Mouse (Mus musculus) heart, embryonic 11.5 days (tissue): ENCODE results near the gene Dcun1d2. TPM values are rescaled to one million over a fixed set of nuclear protein-coding genes. Genes with fewer than 3 reads are reported as not detected.

ENCODE experiments used
- ATAC-seq: fragments of 200-750 bp; cut with Nextera tagmentation; replicated peaks from 2 replicates; pipeline ENCODE4 v1.8.0; 2017; ENCODE audit warnings: moderate library complexity; ENCODE audit not compliant: insufficient number of reproducible peaks, low FRiP score, low TSS enrichment
- H3K27ac ChIP-seq: fragments of 300-500 bp; sonication (generic); 2 replicates; pipeline ENCODE4 v1.5.1; 2014; ENCODE audit warnings: mild to moderate bottlenecking, low read depth, low read length
- H3K27me3 ChIP-seq: fragments of 300-500 bp; sonication (generic); 2 replicates; pipeline ENCODE4 v1.6.1; 2014; ENCODE audit warnings: mild to moderate bottlenecking, low read length, mixed read lengths; ENCODE audit not compliant: control insufficient read depth, insufficient read depth
- H3K36me3 ChIP-seq: fragments of 300-500 bp; sonication (generic); 2 replicates; pipeline ENCODE4 v1.6.1; 2014; ENCODE audit warnings: mild to moderate bottlenecking, low read length, moderate library complexity, mixed read lengths; ENCODE audit not compliant: control insufficient read depth, insufficient read depth
- H3K4me1 ChIP-seq: fragments of 300-500 bp; sonication (generic); 2 replicates; pipeline ENCODE4 v1.6.1; 2014; ENCODE audit warnings: low read length; ENCODE audit not compliant: control insufficient read depth, insufficient read depth
- H3K4me2 ChIP-seq: fragments of 300-500 bp; sonication (generic); 2 replicates; pipeline ENCODE4 v1.6.1; 2014; ENCODE audit warnings: mild to moderate bottlenecking, moderate library complexity
- H3K4me3 ChIP-seq: fragments of 300-500 bp; sonication (generic); 2 replicates; pipeline ENCODE4 v1.5.1; 2014; ENCODE audit warnings: low read depth, low read length
- H3K9ac ChIP-seq: fragments of 300-500 bp; sonication (generic); 2 replicates; pipeline ENCODE4 v1.6.1; 2014; ENCODE audit warnings: mild to moderate bottlenecking, low read depth, low read length, moderate library complexity
- H3K9me3 ChIP-seq: fragments of 300-500 bp; sonication (generic); replicated peaks from 2 replicates; pipeline ENCODE4 v1.6.1; 2016; ENCODE audit warnings: low read length; ENCODE audit not compliant: control insufficient read depth
- WGBS: fragments of 180-500 bp; shearing (Covaris S2); extraction: QIAGEN DNeasy Blood & Tissue Kit; methylation state at CpG from one replicate; pipeline ENCODE4 v1.1.7; 2014; ENCODE audit not compliant: insufficient replicate concordance; 5-methylcytosine and 5-hydroxymethylcytosine counted together
- polyA plus RNA-seq: library from polyadenylated mRNA; unstranded; fragments of >200 nt; fragmentation: Nextera tagmentation; extraction: Ambion mirVana; gene quantifications from 2 replicates; pipeline ENCODE4 v1.2.1, GENCODE M21; 2014

Dcun1d2 gene
- polyA plus RNA-seq, 1 experiment from 2014 or later = 27.0 TPM

DNA sequence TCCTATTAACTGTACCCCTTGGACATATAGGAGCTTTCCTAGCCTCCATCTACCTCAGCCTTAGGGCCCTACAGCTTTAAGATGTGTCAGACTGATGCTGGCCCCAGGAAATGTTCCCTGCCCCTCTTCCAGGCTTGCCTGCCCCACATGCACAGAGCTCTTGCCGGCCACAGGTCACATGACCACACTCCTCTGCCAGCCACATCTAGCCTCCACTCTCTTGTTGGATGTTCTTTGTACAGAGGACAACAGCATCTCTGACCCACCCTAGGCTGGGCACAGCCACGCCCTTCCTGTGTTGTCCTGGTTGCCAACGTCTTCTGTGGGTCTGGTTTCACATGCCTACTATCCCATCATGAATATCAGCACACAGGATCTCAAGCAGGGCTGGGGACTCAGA is 60.7 kb downstream of the Dcun1d2 start:
- 0 out of 2 replicates have a peak overlapping the region, but pooled peaks have one; percentile 1 for H3K9ac ChIP-seq
- 0 out of 2 replicates have a peak overlapping the region, but pooled peaks have one; percentile 20 for H3K4me2 ChIP-seq
- no peaks in the 10 kb centered on the region; the same call in none of the 2 replicates for H3K36me3 ChIP-seq
- peaks cover 29% of the 10 kb centered on the region for H3K4me1 ChIP-seq
- H3K27me3 ChIP-seq = no peaks in the 10 kb centered on the region; the same call in 1 of the 2 replicates
- no peak for ATAC-seq
- no peak overlapping the region for H3K4me3 ChIP-seq
- peak overlapping the region; percentile 70; the same call in 1 of the 2 replicates for H3K27ac ChIP-seq
- 54% methylated on average over 3 of the region's 3 CpGs for WGBS
- no peaks in the 10 kb centered on the region for H3K9me3 ChIP-seq

DNA sequence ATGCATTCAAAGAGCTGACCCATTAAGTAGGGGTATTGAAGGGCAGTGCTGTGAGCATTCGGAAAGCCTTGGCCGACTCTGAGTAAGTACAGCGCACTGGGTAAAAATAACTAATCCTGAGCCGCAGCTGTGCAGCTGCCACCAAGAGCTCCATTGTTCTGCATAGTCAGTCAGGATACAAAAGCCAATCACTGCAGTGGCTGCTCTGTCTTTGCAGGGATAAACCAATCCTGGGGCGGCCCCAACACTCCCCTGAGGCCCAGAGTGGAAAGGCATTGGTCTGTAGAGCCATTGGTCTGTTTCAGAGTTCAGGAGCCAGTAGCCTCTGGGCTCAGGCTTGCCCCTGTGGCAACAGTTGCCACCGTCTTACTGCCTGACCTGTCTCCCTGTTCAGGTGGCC is 61.6 kb downstream of the Dcun1d2 start:
- WGBS = 46% methylated on average over 6 of the region's 6 CpGs
- Histone ChIP-seq H3K36me3 (no peaks in the 10 kb centered on the region; the same call in none of the 2 replicates), H3K4me2 (no peak overlapping the region; the same call in 1 of the 2 replicates), H3K9me3 (no peaks in the 10 kb centered on the region), H3K27me3 (no peaks in the 10 kb centered on the region; the same call in 1 of the 2 replicates), H3K9ac (0 out of 2 replicates have a peak overlapping the region, but pooled peaks have one; percentile 1), H3K4me1 (peaks cover 29% of the 10 kb centered on the region), H3K4me3 (no peak overlapping the region), H3K27ac (peak overlapping the region; percentile 70)
- no peak; the same call in 1 of the 2 replicates for ATAC-seq

DNA sequence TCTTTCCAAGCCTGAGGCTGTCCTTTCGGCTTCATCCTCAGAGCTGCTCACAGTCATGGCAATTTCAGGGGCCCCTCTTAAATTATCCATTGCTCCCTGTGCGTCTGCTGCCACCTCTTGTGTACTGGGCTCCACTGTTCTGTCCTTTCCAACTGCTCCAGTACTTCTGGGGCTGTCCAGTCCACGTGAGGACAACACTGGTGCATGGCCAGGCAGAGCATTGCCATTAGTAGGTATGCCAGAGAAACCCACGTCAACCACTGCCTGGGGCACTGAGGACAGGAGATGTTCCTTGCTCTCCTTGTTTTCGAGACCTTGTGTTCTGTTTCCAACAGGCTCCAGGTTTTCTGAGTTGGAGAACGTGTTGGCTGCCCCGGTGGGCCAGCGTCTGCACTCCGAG is 63.5 kb downstream of the Dcun1d2 start:
- Histone ChIP-seq H3K36me3 (peaks cover 3% of the 10 kb centered on the region), H3K4me2 (no peak overlapping the region), H3K4me1 (peaks cover 18% of the 10 kb centered on the region), H3K9me3 (no peaks in the 10 kb centered on the region), H3K4me3 (no peak overlapping the region), H3K9ac (no peak overlapping the region), H3K27ac (no peak overlapping the region), H3K27me3 (no peaks in the 10 kb centered on the region; the same call in 1 of the 2 replicates)
- 77% methylated on average over 9 of the region's 9 CpGs for WGBS
- no peak for ATAC-seq

DNA sequence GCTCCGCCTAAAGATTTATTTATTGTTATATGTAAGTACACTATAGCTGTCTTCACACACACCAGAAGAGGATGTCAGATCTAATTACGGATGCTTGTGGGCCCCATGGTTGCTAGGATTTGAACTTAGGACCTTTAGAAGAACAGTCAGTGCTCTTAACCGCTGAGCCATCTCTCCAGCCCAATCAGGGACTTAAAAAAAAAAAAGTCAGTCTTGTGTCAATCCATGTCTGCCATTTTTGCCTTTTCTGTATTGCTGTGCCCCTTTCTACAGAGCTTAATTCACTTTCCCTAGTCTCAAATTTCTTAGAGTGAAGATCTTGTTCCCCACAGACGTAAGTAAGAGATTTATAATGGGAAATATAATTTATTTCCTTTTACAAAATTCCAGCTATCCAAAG is 69.5 kb downstream of the Dcun1d2 start:
- H3K4me1 ChIP-seq = peaks cover 10% of the 10 kb centered on the region

DNA sequence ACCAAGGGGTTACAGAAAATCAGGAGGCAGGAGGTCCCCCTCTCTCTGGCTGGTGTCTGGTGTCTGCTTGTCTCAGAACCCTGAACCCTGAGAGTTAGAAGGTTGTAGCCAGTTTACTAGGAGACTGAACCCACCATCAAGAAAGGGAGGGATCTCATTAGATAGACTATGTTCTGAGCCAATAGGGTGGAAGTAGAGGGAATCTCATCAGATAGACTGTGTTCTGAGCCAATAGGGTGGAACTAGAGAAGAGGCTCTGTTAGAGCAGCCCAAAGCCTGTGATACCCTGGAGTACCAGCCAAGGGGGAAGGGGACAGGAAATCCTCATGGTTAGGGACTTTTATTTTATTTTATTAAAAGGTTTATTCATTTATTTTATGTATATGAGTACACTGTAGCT is 69.9 kb downstream of the Dcun1d2 start:
- ATAC-seq = no peak
- no peak overlapping the region for H3K4me2 ChIP-seq
- H3K9ac ChIP-seq = no peak overlapping the region
- H3K36me3 ChIP-seq = 0 out of 2 replicates have a peak, but pooled peaks cover 3% of the 10 kb centered on the region
- peaks cover 15% of the 10 kb centered on the region for H3K4me1 ChIP-seq
- no peak overlapping the region for H3K27ac ChIP-seq
- no peaks in the 10 kb centered on the region for H3K9me3 ChIP-seq
- no peak overlapping the region for H3K4me3 ChIP-seq
- no peaks in the 10 kb centered on the region for H3K27me3 ChIP-seq

More for the DNA sequence above, 69.5 kb downstream of the Dcun1d2 start:
- peaks cover 3% of the 10 kb centered on the region; the same call in 1 of the 2 replicates for H3K36me3 ChIP-seq
- no peak overlapping the region for H3K4me2 ChIP-seq
- no peak overlapping the region for H3K27ac ChIP-seq
- no peak overlapping the region for H3K9ac ChIP-seq
- whole genome bisulfite sequencing = 84% methylated on average over 4 of the region's 4 CpGs
- no peak for ATAC-seq
- no peak overlapping the region for H3K4me3 ChIP-seq
- no peaks in the 10 kb centered on the region for H3K9me3 ChIP-seq
- H3K27me3 ChIP-seq = no peaks in the 10 kb centered on the region

DNA sequence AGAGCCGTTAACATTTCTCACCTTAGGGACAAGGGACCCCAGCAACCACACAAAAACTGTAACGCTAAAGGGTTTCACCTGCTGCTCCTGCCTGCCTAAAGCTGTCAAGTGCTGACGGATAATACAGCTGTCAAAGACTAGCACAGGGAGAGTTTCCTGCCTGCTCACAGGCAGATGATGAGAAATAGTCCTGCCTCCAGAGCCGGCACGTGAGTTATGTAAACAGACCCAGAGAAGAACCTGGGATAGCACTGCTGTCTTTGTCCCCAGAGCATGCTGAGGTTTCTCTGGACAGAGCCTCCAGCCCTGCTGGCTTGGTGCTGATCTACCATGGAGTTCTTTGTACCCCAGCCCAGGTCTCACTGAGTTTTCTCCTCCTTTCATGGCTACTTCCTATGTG is 70.8 kb downstream of the Dcun1d2 start:
- peak overlapping the region; percentile 50; the same call in 1 of the 2 replicates for H3K27ac ChIP-seq
- peaks cover 15% of the 10 kb centered on the region for H3K4me1 ChIP-seq
- no peaks in the 10 kb centered on the region for H3K9me3 ChIP-seq
- H3K9ac ChIP-seq = 0 out of 2 replicates have a peak overlapping the region, but pooled peaks have one; percentile 10
- ATAC-seq = no peak
- no peak overlapping the region for H3K4me2 ChIP-seq
- H3K27me3 ChIP-seq = no peaks in the 10 kb centered on the region
- H3K4me3 ChIP-seq = no peak overlapping the region
- WGBS = 30% methylated on average over 5 of the region's 5 CpGs
- H3K36me3 ChIP-seq = 0 out of 2 replicates have a peak, but pooled peaks cover 3% of the 10 kb centered on the region

DNA sequence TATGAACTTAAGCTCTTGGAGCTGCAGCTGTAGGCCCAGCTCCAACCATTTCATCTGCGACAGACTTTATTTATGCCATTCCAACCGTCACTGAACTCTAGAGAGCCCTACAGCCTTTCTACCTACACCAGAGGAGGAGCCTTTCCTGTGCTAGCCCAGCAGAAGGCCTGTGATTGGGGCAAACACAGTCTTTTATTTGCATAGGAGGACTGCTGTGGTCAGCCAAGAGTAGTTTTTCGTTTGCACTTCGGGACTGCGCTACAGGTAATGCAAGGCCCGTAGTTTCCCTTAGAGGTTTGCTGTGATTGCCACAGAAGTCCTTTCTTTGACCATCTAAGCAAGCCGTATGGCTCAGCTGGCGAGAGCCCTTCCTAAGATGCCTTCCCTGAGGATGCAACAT is 71.5 kb downstream of the Dcun1d2 start:
- Histone ChIP-seq H3K9ac (no peak overlapping the region), H3K9me3 (no peaks in the 10 kb centered on the region), H3K4me1 (peaks cover 15% of the 10 kb centered on the region), H3K4me2 (no peak overlapping the region), H3K27me3 (no peaks in the 10 kb centered on the region), H3K27ac (peak overlapping the region; percentile 37), H3K4me3 (no peak overlapping the region), H3K36me3 (0 out of 2 replicates have a peak, but pooled peaks cover 3% of the 10 kb centered on the region)
- WGBS = 65% methylated on average over 8 of the region's 8 CpGs
- ATAC-seq = no peak

DNA sequence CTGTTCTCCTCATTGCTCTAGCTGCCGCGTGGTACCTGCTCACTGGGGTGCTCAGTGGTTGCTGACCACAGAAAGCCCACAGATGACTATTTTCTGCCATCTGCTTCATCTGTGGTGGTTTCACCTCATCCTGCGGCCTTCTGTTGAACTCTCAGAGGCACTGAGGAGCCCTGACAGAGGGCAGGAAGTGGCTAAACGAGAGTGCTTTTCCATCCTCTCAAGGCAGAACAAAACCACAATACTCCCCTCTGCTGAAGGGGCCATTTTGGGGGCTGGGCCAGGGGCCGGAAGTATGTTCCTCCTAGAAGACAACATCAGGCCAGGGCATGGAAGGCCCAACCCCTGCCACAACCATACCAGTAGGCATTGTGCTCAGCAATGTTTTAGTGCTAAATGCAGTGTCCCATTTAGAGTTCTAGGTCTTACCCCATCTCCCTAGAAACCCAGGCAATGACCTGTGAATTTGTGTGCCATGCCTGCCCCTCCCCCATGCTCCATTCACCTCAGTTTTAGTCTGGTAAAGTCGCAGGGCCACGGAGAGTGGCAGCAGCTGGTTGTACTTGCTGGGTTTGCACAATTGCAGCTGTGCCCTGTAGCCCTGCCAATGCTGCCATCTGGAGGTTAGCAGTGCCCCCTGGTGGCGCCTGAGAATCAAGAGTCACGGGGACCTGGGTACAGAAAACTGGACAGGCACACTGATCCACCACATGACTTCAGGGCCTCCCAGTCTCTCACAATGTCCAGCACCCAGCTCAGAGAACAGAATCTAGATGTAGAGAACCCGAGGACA is 74.3 kb downstream of the Dcun1d2 start:
- Histone ChIP-seq H3K4me2 (peak overlapping the region; percentile 52), H3K36me3 (no peaks in the 10 kb centered on the region), H3K9ac (no peak overlapping the region; the same call in 1 of the 2 replicates), H3K4me3 (no peak overlapping the region), H3K9me3 (no peaks in the 10 kb centered on the region), H3K27ac (peak overlapping the region; percentile 54), H3K27me3 (no peaks in the 10 kb centered on the region), H3K4me1 (peaks cover 31% of the 10 kb centered on the region)
- 20% methylated on average over 10 of the region's 10 CpGs for WGBS
- ATAC-seq = peak; percentile 36
